Mouse (Mus musculus) G1E-ER4 (cell line): ENCODE measurements around the gene Car5a. TPM values are rescaled to one million over a fixed set of nuclear protein-coding genes. Genes with fewer than 3 reads are reported as not detected.

Source experiments
- GATA1 ChIP-seq: IDR thresholded peaks from one replicate; pipeline ENCODE4 v1.8.0; 2012; ENCODE audit warnings: low read length, inconsistent platforms
- polyA plus RNA-seq: library from polyadenylated mRNA; stranded (reverse); fragments of >175 nt; gene quantifications from 2 replicates; pipeline ENCODE4 v1.2.3, GENCODE M21; 2012

Gene Car5a
- polyA plus RNA-seq, 1 experiment: 1.0 TPM

DNA sequence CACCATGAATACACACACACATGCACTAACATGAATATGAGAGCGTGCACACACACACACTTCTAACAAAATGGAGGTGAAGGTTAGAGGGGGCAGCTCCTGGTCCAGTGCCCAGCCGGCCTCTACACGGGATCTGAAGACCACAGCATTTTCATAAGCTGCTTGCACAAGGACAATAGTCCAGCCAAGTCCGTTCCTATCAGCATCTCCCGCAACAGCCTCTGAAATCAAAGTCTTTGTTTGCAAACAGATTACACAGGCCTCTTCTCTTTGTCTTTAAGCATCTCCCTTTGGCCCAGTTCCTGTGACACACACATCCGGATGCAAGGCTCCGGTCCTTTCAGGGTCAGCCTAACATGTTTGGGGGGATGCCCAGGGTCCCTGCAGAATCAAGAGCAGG lies 75.8 kb downstream of the Car5a start:
- no peak for TF ChIP-seq GATA1

DNA sequence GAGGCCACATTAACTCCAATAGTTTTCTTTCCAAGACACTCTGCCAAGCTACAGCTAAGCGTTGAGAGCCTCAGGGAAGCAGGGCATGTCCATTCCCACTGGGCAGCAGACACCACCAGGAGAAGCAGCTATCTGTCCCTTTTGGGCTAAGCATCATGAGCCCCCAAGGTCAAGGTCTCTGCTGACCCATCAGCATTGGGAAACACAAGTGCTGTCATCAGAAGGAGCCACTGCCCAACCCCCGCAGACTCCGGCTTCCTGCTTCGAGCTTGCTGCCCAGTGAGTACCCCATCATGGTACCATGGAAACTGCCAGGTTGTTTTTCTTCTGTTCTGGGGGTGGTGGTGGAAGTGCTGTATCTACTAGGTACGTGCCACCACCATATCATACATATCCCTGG lies 76.5 kb downstream of the Car5a start:
- TF ChIP-seq GATA1: no peak

Other genes starting within 250 kb of the Car5a start
- gene Jph3, start 215.3 kb downstream of the Car5a start, polyA plus RNA-seq: not detected in 2 replicates
- gene Klhdc4, start 115.3 kb downstream of the Car5a start, polyA plus RNA-seq: 32.7 and 42.5 TPM in 2 replicates
- 68.8 and 143 TPM in 2 replicates for gene Slc7a5, start 37.2 kb downstream of the Car5a start, polyA plus RNA-seq
- 83.4 and 86.6 TPM in 2 replicates for gene Banp, start 4.8 kb upstream of the Car5a start, polyA plus RNA-seq